Mouse (Mus musculus) G1E (cell line): Measurements from ENCODE around the gene Ncapg.

Experiments used
- CTCF ChIP-seq: IDR thresholded peaks from 2 replicates; pipeline ENCODE4 v1.5.1; 2012; ENCODE audit warnings: low read depth, low read length, inconsistent platforms, mixed read lengths
- TAL1 ChIP-seq: conservative IDR thresholded peaks from 2 replicates; pipeline ENCODE4 v1.6.1; 2012; ENCODE audit warnings: low read depth, low read length, inconsistent platforms, mixed read lengths

DNA sequence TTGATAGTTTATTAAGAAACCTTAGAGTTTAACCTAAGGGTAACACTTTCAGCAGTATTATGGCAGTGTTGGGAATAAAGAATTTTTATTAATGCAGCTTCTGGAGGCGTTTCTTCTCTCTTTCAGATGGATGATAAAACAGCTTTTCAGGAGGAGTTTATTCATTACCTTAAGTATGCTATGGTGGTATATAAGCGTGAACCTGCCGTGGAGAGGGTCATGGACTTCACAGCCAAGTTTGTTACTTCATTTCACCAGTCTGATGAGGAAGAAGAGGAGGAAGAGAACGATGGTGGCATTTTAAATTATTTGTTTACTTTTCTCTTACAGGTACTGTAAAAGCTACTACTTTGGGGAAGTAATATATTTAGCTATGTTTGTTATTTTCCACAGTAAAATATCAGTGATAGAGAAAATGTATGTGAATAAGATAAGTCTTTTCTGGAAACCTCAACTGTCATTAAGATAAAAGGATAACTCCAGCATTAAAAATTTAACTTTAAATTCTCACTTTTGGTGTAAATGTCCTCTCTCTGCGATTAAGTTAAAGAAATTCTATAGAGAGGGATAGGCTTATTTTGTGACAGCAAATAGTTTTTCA is 1.3 kb downstream of the Ncapg start:
- TF ChIP-seq CTCF (no peak), TAL1 (no peak)
